Mouse (Mus musculus) embryo, embryonic 10 days (tissue): Measurements from ENCODE around the gene Smim7.

ENCODE experiments used
- DNase-seq: peaks from one replicate; pipeline ENCODE4 v3.0.0-alpha.2; 2015; ENCODE audit warnings: low spot score

The Smim7 gene

DNA sequence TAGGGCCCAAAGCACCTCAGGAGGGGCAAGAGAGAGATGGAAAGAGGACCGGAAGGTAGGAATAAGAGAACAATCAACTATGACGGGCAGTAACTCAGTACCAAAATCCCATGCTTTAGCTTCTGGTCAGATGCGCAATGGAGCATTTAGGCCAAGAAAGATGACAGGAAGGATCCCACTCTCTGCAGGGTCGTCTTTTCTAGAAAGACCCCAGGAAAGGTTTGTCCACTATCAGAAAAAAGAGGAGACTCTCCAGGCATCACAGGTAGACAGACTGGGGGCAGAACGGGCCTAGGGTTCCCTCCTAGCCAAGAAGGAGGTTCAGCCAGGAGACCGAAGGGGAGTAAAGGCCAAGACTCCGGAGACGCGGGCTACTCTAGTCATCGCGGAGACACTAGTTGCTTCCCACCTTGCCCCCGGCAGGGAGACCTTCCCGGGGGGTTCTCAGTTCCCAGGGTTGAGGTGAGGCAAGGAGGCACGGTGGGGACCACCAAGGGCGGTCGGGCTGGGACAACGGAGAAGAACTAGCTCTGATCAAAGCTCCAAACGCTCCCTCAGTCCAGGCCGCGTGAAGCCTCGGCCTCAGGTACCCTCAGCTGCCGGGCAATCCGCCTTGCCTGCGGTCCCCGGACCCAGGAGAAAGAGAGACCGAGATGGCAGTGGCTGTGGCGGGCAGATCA is 23.6 kb downstream of the Smim7 start:
- DNase-seq: no peak

DNA sequence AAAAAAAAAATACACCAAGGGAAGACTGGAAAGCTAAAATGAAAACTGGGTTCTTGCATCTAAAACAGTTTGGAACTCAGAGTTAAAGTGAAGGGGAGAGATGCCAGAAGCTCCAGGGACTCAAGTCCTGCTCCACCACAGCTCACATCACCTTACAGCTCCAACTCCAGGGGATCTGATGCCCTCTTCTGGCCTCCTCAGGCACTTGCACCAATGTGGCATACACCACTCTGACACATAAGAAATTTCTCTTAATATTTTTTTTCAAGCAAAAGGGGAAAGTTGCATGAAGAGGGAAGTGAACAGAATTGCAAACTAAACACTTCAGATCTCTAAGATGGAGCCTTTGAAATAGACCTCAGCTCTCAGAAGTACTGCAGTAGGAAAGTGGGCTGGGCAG is 31.7 kb downstream of the Smim7 start:
- no peak for DNase-seq

DNA sequence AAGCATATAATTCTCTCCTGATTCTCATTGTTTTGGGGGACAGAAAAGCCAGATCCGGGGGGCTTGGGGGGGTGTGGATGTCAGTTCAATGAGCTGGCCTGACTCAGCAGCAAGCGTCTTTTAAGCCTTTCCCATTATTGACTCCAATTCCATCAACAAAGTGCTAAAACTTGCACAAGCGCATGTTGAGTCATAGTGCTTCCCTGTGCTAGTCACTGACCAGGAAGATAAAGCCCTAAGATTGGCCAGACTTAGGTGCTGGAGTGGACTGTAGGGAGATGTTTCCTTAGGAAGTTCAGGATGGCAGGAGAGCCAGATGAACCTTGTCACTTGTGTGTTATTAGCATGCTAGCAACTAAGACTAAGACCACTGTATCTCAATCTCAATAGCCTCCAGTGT is 36.0 kb downstream of the Smim7 start:
- DNase-seq: no peak

DNA sequence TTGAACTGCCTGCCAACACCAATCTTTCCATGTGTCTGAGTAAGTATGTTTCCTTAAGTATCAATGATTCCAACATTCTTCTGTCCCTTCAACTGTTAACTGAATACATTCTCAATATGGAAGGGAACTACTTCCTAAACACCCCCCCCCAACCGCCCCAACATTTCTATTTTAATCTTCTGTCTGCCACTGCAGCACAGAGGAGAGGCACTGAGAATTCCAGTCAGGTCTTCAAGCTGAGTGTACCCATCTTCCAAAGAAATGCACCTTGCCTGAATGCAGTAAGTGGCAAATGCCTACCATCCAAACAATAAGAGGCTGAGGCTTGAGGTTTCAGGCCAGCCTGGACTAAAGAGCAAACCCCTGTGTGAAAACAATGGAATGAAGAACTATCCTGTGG is 38.8 kb downstream of the Smim7 start:
- DNase-seq: no peak

DNA sequence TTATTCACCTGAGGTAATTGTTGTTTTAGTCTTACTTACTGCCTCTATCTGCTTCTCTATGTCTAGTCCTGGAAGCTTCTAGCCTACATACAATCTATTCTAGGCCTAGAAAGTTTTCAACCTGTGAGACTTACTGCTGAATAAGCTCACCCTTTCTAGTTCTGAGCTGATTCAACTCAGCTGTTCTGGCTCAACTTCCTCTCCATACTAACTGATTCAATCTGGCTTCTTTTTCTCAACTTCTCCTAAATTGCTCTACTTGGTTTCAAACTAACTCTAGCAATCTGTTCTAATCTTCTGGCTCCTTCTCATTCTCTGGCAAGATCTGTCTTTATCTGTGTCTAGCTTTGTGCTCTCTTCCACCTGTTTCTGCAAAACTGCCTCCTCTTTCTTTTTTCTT is 49.0 kb downstream of the Smim7 start:
- DNase-seq: no peak

DNA sequence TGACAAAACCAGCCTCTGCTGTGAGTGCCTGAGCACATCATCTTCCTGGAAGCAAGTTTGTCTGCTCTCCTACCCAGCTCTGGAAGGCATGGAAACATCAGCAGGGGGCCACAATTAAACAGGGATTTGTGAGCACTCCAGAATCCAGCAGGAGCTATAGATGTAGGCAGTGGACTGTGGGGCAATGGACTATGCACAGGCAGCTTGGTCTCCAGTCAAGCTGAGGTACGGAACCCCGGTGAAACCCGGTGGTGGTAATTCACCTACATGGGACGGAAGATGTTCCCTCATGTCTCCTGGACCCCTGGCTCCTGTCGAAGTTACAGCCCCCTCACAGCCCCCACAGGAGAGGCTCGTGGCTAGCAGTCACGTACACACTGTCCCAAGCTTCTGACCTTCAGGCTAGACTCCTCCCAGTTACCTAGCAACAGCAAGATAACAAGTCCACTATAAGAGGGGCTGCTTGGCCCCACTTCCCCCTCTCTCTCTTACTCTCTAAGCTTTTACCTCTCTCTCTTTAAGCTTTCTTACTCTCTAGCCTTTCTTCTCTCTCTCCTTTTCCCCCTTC is 53.4 kb downstream of the Smim7 start:
- no peak for DNase-seq
